Mouse (Mus musculus) kidney, postnatal 0 days (tissue): ENCODE data around the gene Zc3h6. TPM values are rescaled to one million over a fixed set of nuclear protein-coding genes. Genes with fewer than 3 reads are reported as not detected.

ENCODE experiments used
- ATAC-seq: fragments of 200-750 bp; cut with Nextera tagmentation; replicated peaks from 2 replicates; pipeline ENCODE4 v1.8.0; 2017; ENCODE audit warnings: low read depth, moderate number of reproducible peaks, moderate TSS enrichment, moderate library complexity; ENCODE audit not compliant: low FRiP score
- DNase-seq: peaks from one replicate; pipeline ENCODE4 v3.0.0-alpha.2; 2016; ENCODE audit warnings: low spot score
- H3K27ac ChIP-seq: fragments of 300-500 bp; sonication (generic); 2 replicates; pipeline ENCODE4 v1.5.1; 2014; ENCODE audit warnings: mild to moderate bottlenecking
- H3K27me3 ChIP-seq: fragments of 300-500 bp; sonication (generic); 2 replicates; pipeline ENCODE4 v1.6.1; 2014; ENCODE audit warnings: low read length, mixed read lengths; ENCODE audit not compliant: insufficient read depth
- H3K36me3 ChIP-seq: fragments of 300-500 bp; sonication (generic); 2 replicates; pipeline ENCODE4 v1.6.1; 2014; ENCODE audit warnings: low read length, mixed read lengths; ENCODE audit not compliant: insufficient read depth
- H3K4me1 ChIP-seq: fragments of 300-500 bp; sonication (generic); replicated peaks from 2 replicates; pipeline ENCODE4 v1.6.1; 2014; ENCODE audit warnings: antibody characterized with exemption, low read length, mixed read lengths; ENCODE audit not compliant: insufficient read depth
- H3K4me2 ChIP-seq: fragments of 300-500 bp; sonication (generic); 2 replicates; pipeline ENCODE4 v1.6.1; 2014; ENCODE audit warnings: mild to moderate bottlenecking, low read length, moderate library complexity, mixed read lengths
- H3K4me3 ChIP-seq: fragments of 300-500 bp; sonication (generic); replicated peaks from 2 replicates; pipeline ENCODE4 v1.5.1; 2014; ENCODE audit warnings: low read depth, low read length
- H3K9ac ChIP-seq: fragments of 300-500 bp; sonication (generic); 2 replicates; pipeline ENCODE4 v1.6.1; 2014; ENCODE audit warnings: low read depth, low read length
- H3K9me3 ChIP-seq: fragments of 300-500 bp; sonication (generic); replicated peaks from 2 replicates; pipeline ENCODE4 v1.6.1; 2016; ENCODE audit warnings: low read length, inconsistent platforms, mixed read lengths
- CTCF ChIP-seq: IDR thresholded peaks from 2 replicates; pipeline ENCODE4 v1.5.1; 2016; ENCODE audit warnings: antibody characterized with exemption, low read depth, mild to moderate bottlenecking, moderate library complexity
- WGBS: fragments of 180-500 bp; shearing (Covaris S2); extraction: QIAGEN DNeasy Blood & Tissue Kit; methylation state at CpG from one replicate; pipeline ENCODE4 v1.1.7; 2014; 5-methylcytosine and 5-hydroxymethylcytosine counted together
- polyA plus RNA-seq: library from polyadenylated mRNA; unstranded; fragments of >200 nt; fragmentation: Nextera tagmentation; extraction: Ambion mirVana; gene quantifications from 2 replicates; pipeline ENCODE4 v1.2.1, GENCODE M21; 2015

The Zc3h6 gene
- 3.1 and 4.9 TPM in 2 replicates for polyA plus RNA-seq

DNA sequence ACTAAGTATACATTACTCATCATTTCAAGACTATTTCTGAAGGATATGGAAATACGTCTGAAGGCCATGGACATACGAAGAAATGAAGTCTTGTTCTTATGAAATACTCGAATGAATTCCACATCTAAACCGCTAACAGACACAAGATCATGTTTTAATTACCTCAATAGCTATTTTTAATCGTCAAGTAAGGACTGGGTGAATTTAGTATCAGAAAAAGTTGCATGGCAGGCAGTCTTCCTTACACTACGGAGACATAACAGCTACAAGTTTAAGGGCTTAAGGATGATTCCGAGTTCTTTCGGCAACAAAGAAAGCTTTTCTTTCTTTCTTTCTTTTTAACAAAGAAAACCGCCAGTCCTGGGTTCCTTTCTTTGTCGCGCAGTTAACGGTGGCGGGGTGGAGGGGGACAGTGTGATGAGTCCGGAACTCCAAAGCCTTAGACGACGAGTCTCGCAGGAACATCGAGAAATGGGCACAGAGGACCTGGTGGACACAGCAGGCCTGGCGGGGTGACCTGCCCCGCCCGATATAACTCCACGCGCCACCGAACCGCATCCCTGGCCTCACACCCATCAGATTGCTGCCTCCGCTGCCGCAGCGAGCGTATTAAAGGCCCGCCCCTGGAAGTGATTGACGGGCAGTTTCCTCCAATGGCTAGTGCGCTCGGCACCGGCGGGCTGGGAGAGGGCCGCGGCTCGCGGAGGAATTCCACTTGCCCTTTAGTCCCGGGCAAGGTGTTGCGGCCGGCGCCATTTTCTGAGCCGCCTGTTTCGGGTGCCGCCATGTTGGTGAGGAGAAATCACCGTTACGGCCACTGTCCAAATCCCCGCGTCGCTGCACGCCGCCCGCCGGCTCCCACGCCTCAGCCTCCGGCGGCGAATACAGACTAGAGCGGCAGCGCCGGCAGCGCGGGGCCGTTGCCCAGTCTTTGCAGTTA, at the start of gene Zc3h6:
Zc3h6 (plus strand) TSS at position 762 of the 940 bp plus-strand sequence.
- Histone ChIP-seq H3K9ac (peak within 1 kb of the TSS; percentile 94), H3K4me3 (peak within 1 kb of the TSS; percentile 70), H3K27ac (peak within 1 kb of the TSS; percentile 99), H3K4me2 (peak within 1 kb of the TSS; percentile 50), H3K4me1 (peaks cover 8% of the 10 kb centered on the region; the same call in 1 of the 2 replicates), H3K27me3 (no peaks in the 10 kb centered on the region), H3K36me3 (no peaks in the 10 kb centered on the region), H3K9me3 (no peaks in the 10 kb centered on the region)
- DNase-seq = peak; percentile 98
- ATAC-seq = peak; percentile 97
- TF ChIP-seq CTCF = no peak
- WGBS = under 1% methylated on average over 65 of the region's 65 CpGs

DNA sequence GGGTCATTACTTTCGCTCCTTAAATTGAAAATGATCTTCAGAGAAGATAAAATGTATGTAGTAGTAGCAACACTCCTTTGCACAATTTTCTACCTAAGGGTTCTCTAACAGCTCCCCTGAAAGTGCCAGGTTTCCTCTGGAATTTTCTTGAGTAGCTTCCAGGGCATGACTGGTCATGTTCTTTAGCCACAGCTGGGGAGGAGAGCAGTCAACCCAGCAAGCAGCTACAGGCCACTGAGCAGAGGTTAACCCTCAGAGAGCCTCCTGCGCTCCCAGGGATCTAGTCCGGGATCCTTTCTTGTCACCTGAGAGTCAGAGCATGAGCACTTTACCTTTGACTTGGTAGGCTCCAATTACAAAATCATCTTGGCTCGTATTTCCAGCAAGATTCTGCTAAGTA, 42.4 kb upstream of the Zc3h6 start:
- WGBS = 63% methylated on average over 4 of the region's 4 CpGs
- Histone ChIP-seq H3K4me2 (no peak overlapping the region), H3K27me3 (no peaks in the 10 kb centered on the region), H3K36me3 (peaks cover 4% of the 10 kb centered on the region; the same call in 1 of the 2 replicates), H3K4me3 (no peak overlapping the region), H3K27ac (no peak overlapping the region), H3K4me1 (no peaks in the 10 kb centered on the region), H3K9me3 (no peaks in the 10 kb centered on the region), H3K9ac (no peak overlapping the region)
- DNase-seq (peak; percentile 19), ATAC-seq (no peak)
- TF ChIP-seq CTCF = no peak

DNA sequence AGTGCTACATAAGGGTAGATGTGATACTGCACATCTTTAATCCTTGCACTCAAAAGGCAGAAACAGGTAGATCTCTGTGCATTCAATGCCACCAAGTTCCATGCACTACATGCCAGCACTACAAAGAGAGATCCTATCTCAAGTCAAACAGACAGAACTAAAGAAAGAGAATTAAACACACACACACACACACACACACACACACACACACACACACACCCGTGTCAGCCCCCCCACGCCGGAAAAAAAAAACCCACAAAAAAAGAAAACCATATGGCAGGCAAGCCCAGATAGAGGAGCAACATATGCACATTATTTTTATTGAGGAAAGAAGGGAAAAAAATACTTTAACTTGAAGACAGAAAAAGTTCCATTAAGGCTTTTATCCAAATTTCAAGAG, 38.8 kb upstream of the Zc3h6 start:
- H3K4me2 ChIP-seq = no peak overlapping the region
- no peak for ATAC-seq
- no peaks in the 10 kb centered on the region for H3K27me3 ChIP-seq
- peaks cover 8% of the 10 kb centered on the region; the same call in 1 of the 2 replicates for H3K36me3 ChIP-seq
- H3K4me1 ChIP-seq = no peaks in the 10 kb centered on the region
- no peaks in the 10 kb centered on the region for H3K9me3 ChIP-seq
- H3K9ac ChIP-seq = no peak overlapping the region
- H3K4me3 ChIP-seq = no peak overlapping the region
- no peak for DNase-seq
- no peak overlapping the region for H3K27ac ChIP-seq
- WGBS = 87% methylated on average over 3 of the region's 3 CpGs
- TF ChIP-seq CTCF = no peak

- H3K4me1 ChIP-seq = no peaks in the 10 kb centered on the region
- H3K4me3 ChIP-seq = no peak overlapping the region
- peaks cover 12% of the 10 kb centered on the region; the same call in 1 of the 2 replicates for H3K36me3 ChIP-seq
- no peaks in the 10 kb centered on the region for H3K27me3 ChIP-seq
- no peak overlapping the region for H3K27ac ChIP-seq
- DNase-seq (no peak), ATAC-seq (no peak)
- H3K9me3 ChIP-seq = no peaks in the 10 kb centered on the region
- no peak for TF ChIP-seq CTCF
- no peak overlapping the region for H3K4me2 ChIP-seq
- H3K9ac ChIP-seq = no peak overlapping the region
Observed at GRCm38 (mm10) chr2:128930704-128931103, 36.5 kb upstream of the Zc3h6 start.

DNA sequence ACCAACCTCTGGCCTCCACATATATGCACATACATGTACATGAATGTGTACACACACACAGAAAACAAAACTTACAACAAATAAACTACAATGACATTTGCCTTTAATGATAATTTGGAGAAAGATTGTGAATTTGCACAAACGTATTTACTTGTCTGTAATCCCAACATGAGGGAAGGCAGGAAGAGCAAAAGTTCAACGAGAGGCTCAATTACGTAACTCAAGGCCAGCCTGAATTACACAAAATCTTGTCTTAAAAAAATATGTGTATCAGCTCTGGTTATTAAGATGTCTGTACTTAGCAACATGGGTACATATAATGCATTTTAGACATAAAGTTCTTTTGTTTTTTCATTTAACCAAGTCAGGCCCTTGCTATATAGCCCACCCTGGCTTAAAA, 30.9 kb upstream of the Zc3h6 start:
- no peak for TF ChIP-seq CTCF
- WGBS = 76% methylated on average over 3 of the region's 3 CpGs
- ATAC-seq = no peak
- Histone ChIP-seq H3K27ac (no peak overlapping the region), H3K4me3 (no peak overlapping the region), H3K9me3 (no peaks in the 10 kb centered on the region), H3K27me3 (no peaks in the 10 kb centered on the region), H3K36me3 (0 out of 2 replicates have a peak, but pooled peaks cover 3% of the 10 kb centered on the region), H3K4me1 (no peaks in the 10 kb centered on the region), H3K9ac (no peak overlapping the region), H3K4me2 (no peak overlapping the region)
- no peak for DNase-seq

DNA sequence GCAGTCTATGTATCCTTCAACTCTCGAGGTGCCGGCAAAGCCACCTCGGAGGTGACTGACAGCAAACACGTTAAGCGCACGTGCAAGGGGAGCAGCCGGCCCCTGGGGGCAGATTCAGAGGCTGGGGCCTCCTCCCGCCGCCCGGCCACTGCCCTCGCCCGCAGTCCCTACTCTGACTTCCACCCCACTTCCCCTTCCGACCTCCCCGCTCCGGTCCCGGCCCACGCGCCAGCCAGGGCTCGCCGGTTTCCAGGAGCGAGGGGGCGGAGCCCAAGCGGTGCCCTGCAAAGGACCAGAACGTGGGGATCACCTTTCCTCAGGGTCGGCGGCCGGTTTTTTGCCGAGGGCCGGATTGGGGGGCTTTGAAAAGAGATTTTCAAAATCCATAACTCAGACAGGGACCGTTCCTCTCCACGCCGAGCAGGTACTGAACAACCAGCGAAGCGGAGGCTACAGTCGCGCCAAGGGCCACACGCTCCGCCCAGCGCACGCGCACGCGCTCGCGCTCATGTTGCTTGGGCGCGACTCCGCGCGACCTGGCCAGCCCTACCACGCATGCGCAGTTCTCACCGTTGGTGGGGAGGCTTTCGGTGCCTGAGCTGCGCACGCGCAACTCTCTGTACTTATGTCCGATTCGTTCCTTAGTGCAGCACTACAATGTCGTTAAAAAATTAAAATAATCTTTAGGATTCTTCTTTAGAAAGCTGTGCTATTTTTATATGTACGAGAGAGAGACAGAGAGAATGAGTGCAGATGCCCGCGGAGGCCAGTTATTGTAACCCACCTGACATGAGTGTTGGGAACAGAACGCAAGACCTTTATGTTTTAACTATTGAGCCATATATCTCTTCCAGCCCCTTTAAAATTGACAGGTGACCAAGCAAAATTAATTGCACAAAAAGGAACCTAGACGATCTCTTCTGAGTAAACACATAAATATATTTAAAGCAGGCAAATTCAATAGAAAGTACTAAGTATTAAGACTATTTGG, 23.4 kb upstream of the Zc3h6 start, which contains the start of gene Zc3h8:
Zc3h8 (minus strand) TSS at position 540 of the 991 bp plus-strand sequence.
- peak within 1 kb of the TSS; percentile 77 for H3K4me2 ChIP-seq
- peak within 1 kb of the TSS; percentile 72 for H3K9ac ChIP-seq
- H3K4me3 ChIP-seq = peak within 1 kb of the TSS; percentile 74
- ATAC-seq (peak; percentile 90), DNase-seq (peak; percentile 98)
- no peak for TF ChIP-seq CTCF
- H3K36me3 ChIP-seq = no peaks in the 10 kb centered on the region
- H3K27ac ChIP-seq = peak within 1 kb of the TSS; percentile 90
- 1% methylated on average over 64 of the region's 65 CpGs for WGBS
- no peaks in the 10 kb centered on the region for H3K27me3 ChIP-seq
- H3K4me1 ChIP-seq = no peaks in the 10 kb centered on the region
- no peaks in the 10 kb centered on the region for H3K9me3 ChIP-seq
